Mouse (Mus musculus) 3T3-L1 (cell line): ENCODE measurements around the gene Prelid3b.
A peak's percentile ranks its signal among the peaks of the same experiment; 100 is the strongest.

ENCODE experiments used
- DNase-seq: peaks from one replicate; pipeline ENCODE4 v3.0.0-alpha.2; 2015; ENCODE audit warnings: low read depth, low spot score

Prelid3b gene

GRCm38 (mm10) chr2:174426856-174427255 is 46.0 kb downstream of the Prelid3b start:
- DNase-seq: no peak

- no peak for DNase-seq
These were observed 48.4 kb downstream of the Prelid3b start for GRCm38 (mm10) chr2:174424301-174425085.

DNA sequence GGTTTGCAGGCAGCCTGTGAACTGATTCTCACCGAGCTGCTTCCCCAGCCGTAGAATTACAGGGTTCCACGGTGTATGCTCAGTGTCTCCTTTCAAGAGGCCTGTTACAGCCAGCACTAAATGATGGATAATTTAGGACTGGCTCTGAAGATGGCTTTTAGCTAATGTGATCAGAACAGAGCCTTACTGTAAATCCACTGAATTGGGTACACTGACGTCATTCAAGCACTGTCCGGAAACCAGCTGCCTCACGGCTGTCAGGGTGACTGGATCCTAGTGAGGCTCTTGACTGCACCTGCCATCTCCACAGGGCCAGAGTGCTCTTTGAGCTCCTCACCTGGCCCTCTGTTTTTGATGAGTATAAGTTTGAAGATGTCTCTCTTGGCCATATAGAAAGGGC is 51.8 kb downstream of the Prelid3b start:
- DNase-seq: no peak

DNA sequence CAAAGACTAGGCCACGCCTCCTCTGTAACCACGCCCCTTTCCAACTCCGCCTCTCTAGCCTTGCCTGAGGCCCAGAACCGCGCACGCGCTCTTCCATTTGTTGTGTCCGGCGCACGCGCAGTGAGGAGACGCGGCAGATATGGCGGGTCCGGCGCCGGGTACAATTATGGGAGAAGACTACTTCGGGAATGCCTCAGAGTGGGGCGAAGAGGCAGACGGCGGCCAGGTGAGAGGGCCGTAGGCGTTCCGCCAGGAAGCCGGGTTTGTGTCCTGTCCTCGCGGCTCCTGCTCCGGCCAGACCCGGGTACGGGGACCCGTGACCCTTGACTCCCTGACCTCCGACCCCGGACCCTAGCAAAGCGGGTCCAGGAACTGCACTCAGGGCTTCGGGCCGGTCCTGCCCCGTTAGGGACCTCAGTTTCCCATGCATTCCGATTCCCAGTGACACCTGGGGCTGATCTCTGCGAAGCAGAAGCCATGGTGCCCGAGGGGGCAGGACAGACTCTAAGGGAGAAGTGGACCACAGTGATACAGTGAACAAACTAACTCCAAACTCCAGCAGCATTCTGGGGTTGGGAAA is 57.1 kb downstream of the Prelid3b start, which contains the start of gene Nelfcd:
Nelfcd (plus strand) TSS at position 74 of the 580 bp plus-strand sequence.
- peak; percentile 98 for DNase-seq
